Mouse (Mus musculus): ENCODE data around the gene Ddc. TPM values are rescaled to one million over a fixed set of nuclear protein-coding genes. Genes with fewer than 3 reads are reported as not detected.

Ddc gene
- total RNA-seq, 2 experiments from 2014 or later, result not detected

Other genes with a start within 250 kb of the Ddc start
- 155 and 160 TPM in 2 replicates for gene Ikzf1, start 213.1 kb downstream of the Ddc start, total RNA-seq (2015)
- gene Ikzf1, start 213.1 kb downstream of the Ddc start, total RNA-seq (2017), result 58.3 and 84.0 TPM in 2 replicates
- 60.0 and 75.1 TPM in 2 replicates for gene Fignl1, start 89.2 kb downstream of the Ddc start, total RNA-seq (2015)
- gene Fignl1, start 89.2 kb downstream of the Ddc start, total RNA-seq (2017), result 82.4 and 96.9 TPM in 2 replicates
- gene Grb10, start 140.5 kb upstream of the Ddc start, total RNA-seq (2015), result 8.3 and 13.5 TPM in 2 replicates
- gene Grb10, start 140.5 kb upstream of the Ddc start, total RNA-seq (2017), result 4.5 and 12.8 TPM in 2 replicates